Mouse (Mus musculus): Measurements from ENCODE around the gene Fam189a2. TPM values are rescaled to one million over a fixed set of nuclear protein-coding genes. Genes with fewer than 3 reads are reported as not detected.
A peak's percentile ranks its signal among the peaks of the same experiment; 100 is the strongest.

Fam189a2 gene
- total RNA-seq (2021), result 8.7 and 12.3 TPM in 2 replicates
- long read RNA-seq, experiment 1, transcript Fam189a2-201 (11 exons, 2,548 nt), result major isoform, 10 of 15 reads
- long read RNA-seq, experiment 1, partial matches to known transcripts, result 2 of 15 reads
- long read RNA-seq, experiment 1, other reads (novel, unspliced or antisense), result 3 of 15 reads
- long read RNA-seq, experiment 2, partial matches to known transcripts, result 1 of 3 reads
- long read RNA-seq, experiment 2, other reads (novel, unspliced or antisense), result 0 of 3 reads

DNA sequence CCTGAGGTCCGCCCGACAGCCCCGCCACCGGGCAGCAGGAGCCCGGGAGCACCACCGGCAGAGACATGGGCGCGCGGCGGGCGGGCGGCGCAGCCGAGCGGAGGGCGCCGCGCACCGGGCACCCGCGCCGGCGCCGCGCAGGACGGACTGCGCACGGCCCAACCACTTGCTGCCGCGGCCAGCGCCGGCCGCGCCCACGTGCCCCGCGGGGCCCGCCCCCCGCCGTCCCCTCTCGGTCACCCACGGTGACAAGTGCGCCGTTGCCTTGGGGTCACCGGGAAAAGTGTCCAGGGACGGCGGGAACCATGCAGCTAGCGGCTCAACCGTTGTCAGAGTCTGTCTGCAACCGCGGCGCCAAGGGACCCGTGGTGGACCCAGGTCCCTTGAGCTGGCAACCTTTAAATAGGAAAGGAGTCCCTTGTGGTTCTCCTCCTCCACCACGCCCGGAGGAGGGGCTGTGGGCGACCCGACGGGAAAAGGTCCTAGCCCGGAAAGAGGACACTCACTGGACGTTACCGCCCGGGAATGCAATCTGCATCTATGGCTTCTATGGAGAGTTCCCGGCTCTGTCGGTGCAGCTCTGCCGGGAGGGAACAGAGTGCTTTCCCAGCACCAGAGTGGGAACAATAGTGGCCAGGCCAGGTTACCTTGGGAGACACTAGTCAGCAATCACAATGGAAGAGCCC lies at the start of gene Fam189a2:
Fam189a2 (minus strand) TSS at position 149 of the 686 bp plus-strand sequence.
- peak; percentile 72 for DNase-seq

DNA sequence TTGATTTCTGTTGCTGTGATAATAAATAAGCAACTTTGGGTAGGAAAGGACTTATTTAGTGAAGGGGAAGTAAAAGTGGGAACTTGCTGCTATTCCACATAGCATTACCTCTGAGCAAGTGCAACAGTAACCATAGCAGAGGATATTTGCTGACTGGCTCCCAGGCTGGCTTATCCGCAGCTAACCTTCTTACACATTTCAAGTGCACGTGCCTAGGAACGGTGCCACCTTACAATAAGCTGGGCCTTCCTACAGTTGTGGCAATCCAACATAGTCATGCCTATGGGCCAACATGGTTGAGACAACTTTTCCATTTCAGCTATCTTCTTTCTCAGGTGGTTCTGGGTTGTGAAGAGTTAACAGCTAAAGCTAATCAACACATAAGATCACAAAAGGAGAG lies 46.8 kb upstream of the Fam189a2 start:
- DNase-seq, result no peak

DNA sequence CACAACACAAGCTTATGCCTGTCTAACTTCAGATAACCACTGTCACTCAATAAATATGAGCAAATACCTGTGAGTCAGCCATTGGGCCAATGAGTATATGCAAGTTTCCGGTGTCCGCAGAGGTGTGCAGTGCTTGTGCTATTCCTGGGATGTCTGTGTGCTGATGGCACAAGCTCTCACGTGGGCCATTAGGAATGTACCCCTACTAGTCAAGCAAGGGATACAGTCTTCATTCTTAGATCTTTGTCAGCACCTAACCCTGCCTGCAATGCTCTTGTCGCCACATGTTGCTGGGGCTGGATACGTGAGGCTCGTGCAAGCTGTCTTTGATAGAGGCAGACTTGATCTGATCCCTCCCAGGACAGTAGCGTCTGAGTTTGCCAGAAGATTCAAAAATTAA lies 45.7 kb upstream of the Fam189a2 start:
- no peak for DNase-seq

DNA sequence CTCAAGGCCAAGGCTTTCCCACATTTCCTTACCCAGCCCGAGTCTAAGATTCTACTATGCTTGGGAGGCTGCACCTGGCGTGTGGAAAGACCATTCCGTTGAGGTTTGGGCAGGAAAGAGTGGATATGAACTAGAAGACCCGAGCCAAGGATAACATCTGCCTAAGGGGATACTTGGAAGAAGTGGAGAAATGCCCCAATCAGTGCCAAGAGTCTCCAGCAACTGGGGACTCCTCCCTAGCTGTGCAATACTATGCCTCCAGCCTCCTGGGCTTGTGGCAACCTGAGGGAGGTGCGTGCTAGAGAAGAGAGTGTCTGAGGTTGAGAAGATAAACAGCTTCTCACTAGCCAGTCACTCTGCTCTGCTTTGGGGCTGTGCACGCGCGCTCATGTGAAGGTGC lies 45.1 kb upstream of the Fam189a2 start:
- no peak for DNase-seq

DNA sequence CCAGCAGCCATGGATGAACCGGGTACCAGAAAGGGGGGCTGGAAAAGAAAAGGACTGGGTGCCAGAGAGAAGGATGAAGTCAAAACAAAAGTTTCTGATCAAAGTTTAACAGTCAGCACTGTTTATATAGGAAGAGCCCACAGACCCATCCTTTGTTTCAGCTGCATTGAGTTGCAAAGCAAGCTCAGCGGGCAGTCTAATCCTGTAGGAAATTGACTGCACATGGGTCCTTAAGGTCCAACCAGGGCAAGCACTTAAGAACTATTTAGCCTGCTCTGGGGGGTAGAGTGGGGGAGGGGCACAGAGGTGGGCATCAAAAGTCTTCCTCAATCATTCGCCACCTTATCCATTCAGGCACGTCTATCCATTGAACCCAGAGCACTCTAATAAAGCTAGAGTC lies 42.3 kb upstream of the Fam189a2 start:
- DNase-seq, result no peak

DNA sequence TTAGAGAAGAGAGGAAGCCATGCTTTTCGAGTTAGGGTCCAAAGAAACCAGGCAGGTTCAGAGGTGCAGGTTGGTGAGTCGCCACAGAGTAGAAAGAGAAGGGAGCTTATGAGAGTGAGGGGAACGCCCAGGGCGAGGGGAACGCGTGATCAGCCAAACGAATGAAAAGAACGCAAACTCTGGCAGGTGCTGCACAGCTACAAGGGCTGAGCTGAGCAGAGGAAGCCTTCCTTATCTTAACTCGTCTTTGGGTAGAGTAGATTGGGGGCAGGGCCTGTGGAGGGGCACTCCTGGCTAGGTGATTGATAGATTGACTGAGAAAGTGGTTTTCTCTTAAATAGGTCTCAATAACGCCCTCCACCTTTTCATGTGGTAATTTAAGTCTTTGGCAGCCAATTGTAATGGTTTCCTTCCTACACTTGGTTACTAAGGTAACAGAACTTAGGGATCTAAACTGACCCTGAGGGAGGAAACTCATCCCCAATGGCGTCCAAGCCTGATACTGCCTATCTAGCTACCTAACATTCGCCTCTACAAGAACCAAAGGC lies 33.6 kb upstream of the Fam189a2 start:
- no peak for DNase-seq

DNA sequence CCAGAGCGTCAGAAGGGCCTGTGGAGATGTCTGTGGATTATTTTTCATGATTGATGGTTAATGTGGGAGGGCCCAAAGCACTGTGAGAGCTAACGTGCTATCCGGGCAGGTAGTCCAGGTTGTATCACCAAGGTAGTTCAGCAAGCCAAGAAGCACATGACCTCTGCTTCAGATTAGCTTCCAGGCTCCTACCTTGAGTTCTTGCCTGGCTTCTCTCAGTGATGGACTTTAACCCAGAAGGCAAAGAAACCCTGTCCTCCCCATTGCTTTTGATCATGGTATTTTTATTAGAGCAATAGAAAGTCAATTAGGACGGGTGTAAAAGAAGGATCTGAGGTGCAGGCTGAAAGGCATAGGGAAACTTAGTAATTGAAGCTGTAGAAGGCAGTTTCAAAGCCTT lies 32.8 kb upstream of the Fam189a2 start:
- no peak for DNase-seq

DNA sequence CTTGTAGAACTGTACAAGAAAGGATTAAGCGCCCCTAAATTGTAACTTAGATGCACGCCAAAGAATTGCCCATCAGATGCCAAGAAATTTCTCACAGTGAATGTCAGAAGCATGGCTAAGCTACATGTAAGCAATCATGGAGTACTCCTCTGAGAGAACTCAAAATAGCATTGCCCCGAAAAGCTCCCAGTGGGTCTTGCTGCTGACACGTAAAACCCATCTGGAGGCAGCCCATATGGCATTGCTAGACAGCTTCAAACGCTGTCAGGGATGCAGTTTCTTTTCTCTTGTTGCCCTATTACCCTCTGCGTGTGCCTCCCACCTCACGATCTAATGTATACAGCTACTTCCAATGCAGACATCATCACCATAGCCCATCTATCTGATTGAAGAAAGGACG lies 28.0 kb upstream of the Fam189a2 start:
- DNase-seq, result no peak

DNA sequence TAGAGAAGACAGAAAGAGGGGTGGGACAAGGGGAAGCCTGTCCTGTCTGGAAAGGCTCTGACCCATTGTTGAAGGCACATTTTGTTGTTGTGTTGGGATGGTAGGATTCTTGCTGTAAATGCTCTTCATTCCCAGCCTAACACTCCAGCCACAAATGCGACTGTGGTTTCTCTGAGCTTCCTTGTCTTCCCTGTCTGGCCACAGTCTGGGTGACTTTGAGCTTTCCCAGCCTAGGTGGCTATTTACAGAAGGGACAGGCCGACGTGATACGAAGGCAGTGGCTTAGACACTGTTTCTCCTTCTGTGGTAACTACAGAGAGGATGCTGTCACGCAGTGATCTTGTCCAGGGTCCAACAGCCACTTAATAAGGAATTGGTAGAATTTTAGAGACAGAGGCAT lies 27.2 kb upstream of the Fam189a2 start:
- DNase-seq, result no peak

DNA sequence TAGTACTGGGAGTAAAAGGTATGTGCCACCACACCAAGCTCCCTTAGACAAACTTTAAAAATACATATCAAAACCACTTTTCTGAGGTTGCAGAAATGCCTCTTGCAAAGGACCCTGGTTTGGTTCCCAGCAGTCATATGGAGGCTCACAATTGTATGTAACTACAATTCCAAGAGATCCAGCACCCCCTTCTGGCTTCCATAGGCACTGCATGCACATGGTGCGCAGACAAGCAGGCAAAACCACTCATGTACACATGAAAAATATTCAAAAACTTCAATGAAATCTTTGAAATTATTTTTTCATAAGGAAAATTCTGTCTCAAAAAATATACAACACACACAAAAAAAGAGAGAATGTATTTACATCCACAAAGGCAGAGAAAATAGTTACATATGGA lies 26.1 kb upstream of the Fam189a2 start:
- DNase-seq, result no peak

DNA sequence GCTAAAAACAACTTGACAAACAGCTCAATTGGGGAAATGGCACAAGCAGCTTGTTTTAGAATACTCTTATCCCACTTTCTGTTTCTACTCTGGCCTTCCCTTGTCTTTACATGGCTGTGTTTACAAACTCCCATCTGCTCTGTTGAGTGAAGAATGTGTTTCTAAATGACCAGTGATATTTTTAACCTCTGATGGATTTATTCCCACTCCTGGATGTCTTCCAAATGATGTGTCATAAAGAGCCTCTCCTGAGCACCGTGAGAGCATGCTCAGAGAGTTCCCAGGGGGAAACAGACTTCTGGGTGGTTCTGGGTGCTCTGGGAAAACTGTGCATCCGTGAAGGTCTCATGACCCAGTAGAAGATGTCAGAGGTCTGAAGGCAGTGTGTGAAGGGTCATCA lies 24.1 kb upstream of the Fam189a2 start:
- no peak for DNase-seq

DNA sequence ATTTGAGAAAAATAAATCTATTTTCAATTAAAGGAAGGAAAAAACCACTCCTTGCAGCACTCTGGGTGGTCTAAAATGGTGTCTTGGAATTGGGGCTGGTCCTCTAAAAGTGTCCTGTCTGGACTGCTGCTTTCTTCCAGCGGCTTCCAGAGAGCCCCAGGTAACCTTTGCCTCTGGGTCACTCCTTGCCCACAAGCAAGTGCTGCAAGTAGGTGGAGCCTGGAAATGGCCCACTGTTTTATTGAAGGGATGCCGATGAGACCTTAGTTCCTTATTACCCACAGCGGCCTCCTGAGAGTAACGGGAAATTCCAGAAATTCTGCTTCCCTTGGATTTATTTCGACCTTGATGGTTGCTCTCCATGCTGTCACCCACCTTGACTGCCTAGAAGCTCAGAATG lies 23.4 kb upstream of the Fam189a2 start:
- DNase-seq, result no peak

DNA sequence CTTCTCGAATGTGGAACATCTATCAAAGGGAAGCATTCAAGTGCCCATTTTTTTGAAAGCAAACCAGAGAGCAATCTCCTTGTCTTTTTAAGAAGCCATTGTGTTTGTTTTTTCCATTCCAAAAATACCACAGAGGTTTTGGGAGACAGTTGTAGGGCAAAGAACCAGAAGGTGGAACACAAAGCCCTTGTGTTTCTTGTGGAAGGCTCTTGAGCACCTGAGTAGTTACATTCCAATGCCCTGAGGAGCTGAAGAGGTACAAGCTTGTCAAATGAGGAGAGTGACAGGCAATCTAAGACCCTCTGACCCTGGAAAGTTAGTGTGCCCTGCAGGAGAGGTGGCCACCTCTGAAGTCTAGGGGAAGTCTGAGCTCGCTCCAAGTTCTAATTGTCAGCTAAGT lies 19.7 kb upstream of the Fam189a2 start:
- no peak for DNase-seq

DNA sequence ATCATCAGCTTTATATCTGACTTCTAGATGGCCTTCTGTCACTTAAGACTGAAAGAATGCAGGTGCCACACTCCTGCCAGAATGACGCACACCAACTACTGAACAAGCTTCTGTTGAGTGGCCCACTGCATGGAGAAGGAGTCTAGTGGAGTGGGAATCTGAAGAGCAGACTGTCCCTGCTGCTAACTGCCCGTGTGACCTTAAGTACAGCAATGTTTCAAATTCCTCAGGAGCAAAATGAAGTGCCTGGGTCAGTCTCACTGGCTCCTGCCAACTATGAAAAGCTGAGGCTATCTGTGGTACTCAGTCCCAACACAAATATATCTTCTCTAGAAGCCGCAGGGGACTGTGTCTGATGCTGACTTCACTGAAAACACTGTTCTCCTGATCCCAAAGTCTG lies 18.5 kb upstream of the Fam189a2 start:
- DNase-seq, result no peak

DNA sequence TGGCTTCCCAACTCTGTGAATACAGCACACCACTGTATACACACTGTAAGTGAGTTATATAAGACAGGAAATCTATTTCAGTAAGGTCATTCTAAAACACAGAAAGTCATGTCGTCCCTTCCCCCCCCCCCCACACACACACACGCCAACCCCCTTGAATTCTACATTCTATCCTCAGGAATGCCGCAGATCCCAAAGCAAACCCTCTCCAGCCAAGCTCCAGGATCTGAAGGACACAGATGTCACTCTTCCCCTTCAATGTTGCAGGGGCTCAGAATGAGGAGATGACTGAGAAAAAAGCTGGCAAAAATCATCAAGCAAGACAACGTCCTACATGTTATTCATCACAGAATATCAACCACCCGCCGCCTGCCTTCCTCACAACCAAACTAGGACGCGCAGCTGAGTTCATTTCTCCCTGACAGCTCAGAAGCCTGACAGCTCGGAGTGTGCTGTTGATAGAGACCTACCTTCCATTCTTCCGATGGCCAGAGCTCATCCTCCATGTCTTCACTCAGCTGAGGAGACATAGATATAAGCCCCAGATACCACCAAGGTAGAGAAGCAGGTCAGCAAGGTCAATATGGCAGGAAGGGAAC lies 15.7 kb upstream of the Fam189a2 start:
- DNase-seq, result no peak

DNA sequence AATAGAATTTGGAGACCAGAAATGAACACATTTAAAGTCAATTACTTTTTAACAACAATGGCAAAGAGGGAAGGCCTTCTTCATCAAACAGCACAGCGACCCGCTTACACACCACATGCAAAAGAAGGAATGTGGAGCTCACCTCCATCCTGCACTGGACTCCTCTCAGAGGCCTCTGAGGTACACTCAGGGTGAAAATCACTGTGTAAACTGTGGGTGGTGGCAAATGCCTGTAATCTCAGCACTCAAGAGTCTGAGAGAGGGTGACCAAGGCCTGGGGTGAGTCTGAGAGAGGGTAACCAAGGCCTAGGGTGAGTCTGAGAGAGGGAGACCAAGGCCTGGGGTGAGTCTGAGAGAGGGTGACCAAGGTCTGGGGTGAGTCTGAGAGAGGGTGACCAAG lies 11.6 kb upstream of the Fam189a2 start:
- no peak for DNase-seq

DNA sequence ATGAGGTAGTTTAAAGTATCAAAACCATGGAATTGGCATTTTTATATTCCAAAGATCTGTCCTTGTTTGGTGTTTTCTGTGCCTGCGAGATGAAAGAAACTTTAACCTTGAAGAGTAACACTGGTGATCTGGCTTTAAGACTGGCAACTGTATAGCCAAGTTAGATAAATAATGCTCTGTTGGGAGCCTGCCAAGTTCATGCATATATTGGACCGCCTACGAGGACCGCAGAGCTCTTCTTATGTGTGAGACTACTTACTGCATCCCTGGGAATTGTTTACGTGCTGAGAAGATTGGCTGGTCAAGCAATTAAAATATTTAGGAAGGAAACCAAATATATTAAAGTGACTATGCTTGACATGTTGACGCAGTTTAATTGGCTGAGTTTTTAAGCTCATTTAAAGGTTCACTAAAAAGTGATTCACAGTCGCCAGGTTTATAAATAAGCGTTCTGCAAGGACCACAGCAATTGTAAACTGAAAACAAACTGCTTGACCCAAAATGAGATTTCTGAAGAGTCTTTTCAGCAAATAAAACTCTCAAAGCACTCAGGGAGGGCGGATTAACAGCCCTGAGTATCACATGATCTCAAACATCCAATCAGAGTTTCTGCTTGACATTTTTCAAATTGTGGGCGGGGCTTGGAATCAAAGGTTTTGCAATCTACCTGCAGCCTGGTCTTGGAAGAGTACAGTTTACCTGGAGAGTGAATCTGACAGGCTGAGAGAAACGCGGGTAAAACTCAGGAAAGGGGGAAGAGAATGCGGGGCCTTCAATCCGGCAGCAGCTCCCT lies 8.4 kb upstream of the Fam189a2 start:
- no peak for DNase-seq

DNA sequence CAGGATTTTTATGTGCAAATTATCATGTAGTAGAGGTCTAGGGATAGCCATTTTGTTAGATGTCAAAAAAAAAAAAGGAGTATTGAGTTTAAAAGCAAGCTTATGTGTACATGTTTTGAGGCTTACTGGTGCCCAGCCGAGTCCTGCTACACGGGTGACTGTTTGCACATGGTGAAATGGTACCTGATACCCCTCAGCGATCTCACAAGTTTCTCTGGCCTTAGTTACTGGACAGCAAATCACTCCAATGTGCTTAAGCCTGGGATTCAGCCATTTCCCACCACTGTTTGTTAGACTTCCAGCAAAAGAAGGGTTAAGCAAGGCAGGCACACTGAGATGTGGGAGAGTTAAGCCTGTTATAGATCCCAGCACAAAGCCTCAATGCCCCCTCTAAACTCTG lies 3.5 kb upstream of the Fam189a2 start:
- no peak for DNase-seq

DNA sequence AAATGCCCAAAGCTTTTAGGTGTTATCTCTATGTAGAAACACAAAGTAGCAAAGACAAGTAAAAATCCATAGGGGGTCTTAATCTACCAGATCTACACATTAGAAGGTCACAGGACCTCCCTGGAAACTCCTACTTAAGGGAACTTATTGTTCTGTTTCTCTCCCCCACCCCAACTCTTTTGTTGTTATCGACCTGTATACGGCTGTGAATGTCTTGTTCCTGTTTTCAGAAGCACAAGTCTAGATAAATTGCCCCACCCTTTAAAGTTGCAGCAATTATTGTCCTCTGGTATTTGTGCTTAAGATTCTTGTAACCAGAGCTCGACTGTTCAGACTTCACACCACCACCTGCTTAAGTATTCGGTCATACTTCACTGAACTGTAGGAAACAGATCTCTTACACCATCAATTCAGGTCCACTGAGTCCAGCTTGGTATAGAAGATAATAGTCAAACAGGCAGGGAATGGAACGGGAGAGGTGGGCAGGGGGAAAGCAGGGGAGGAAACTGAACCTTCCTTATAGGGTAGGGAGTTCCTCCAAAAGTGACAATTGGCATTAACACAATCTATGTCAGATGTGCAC lies 1.9 kb upstream of the Fam189a2 start:
- no peak for DNase-seq

DNA sequence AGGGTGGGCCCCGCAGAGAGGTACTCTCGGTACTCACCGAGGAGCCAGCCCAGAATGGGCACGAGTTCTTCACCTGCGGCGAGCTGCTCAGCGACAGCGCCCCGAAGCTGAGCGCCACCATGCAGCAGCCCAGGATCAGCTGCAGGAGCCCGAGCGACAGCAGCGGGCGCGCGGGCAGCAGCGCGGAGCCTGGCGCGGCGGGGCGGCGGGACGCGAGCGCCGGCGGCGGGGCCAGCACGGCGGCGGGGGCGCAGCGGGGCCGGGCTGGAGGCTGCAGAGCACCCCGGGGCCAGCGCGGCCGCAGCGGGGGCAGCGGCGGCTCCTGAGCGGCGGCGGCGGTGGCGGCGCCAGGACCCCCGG lies 328 bp downstream of the Fam189a2 start:
- DNase-seq, result peak; percentile 37

DNA sequence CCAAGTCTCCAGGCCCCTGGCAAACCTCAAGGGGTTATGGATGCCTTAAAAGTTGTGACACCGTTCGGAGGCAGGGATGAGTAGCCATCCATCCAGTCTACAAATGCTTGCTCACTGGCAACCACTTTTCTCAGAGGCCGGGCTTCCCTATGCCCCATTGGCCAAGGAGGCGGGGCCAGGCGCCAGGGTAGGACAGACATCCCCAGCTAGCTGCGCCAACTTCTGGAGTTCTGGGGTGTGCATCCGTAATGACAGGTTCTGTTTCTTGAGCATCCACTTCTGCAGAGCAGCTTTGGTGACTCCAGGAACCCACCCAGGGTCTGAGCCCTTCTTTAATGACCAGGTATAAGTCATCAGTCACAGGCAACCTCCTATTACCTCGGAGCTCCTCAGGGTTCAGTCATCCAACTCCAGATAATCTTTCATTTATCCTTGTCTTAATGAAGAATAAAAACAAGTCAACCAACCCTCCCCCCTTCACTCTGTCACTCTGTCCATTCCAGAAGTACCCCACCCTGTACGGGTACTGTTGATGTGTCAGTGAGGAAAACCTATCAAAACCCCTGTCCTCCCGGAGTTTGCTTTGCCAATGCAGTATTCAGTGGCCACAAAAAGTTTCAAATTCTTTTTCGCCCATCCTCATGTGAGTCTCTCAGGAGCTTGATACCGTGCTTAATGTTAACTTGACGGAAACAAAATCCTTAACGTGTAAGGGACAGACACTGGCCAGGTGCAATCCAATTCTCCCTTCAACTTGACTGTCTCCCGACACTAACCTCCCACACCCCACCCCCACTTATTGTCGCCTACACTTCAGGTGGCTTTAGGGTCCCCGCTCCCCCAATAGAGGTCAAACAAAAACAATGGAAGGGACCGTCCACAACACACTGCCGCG lies 956 bp downstream of the Fam189a2 start:
- peak; percentile 45 for DNase-seq

Measured in adrenal gland, postnatal 14 days (tissue).